Comparison of ENCODE assay signal across 10 mouse cellular contexts in genomic region chr5:35722654-35723053, GRCm38 (mm10). TPM values are rescaled to one million over a fixed set of nuclear protein-coding genes. Genes with fewer than 3 reads are reported as not detected.
DNase-seq lines count a peak whose midpoint lies in the region; ATAC-seq and TF ChIP-seq lines count a peak whose summit lies in the region.
"Had no signal": no experiment of that assay in that cellular context is flagged by ENCODE, and none has a peak within 500 bp of the region (broad histone marks: within the 10 kb centered on the region; RNA-seq: fewer than 3 reads in every experiment).

No protein-coding gene starts in this region.

- 28% methylated on average over 2 of the region's 2 CpGs for WGBS in kidney, embryonic 15.5 days
- WGBS in heart, embryonic 15.5 days = 16% methylated on average over 2 of the region's 2 CpGs
- 40% methylated on average over 2 of the region's 2 CpGs for WGBS in lung, postnatal 0 days

- H3K4me2 ChIP-seq in kidney, embryonic 15.5 days = no peak overlapping the region
- no peak overlapping the region for H3K4me2 ChIP-seq in heart, embryonic 15.5 days
- H3K4me2 ChIP-seq in lung, postnatal 0 days (replicated peaks; ENCODE audit: low read depth, low read length) = no peak overlapping the region

- no peak for ATAC-seq in kidney, embryonic 15.5 days (replicated peaks; ENCODE audit: low FRiP score)
- peak; percentile 34; the same call in 1 of the 2 replicates for ATAC-seq in heart, embryonic 15.5 days (replicated peaks; ENCODE audit: insufficient number of reproducible peaks, insufficient read depth, low FRiP score, low read depth)
- peak; percentile 81 for ATAC-seq in lung, postnatal 0 days
- ATAC-seq: hindbrain, postnatal 0 days had no signal

- H3K9ac ChIP-seq in kidney, embryonic 15.5 days = no peak overlapping the region
- H3K9ac ChIP-seq in heart, embryonic 15.5 days = 0 out of 2 replicates have a peak overlapping the region, but pooled peaks have one; percentile 18
- H3K9ac ChIP-seq in lung, postnatal 0 days (replicated peaks; ENCODE audit: low read depth) = no peak overlapping the region

- no peak; the same call in 1 of the 2 replicates for TF ChIP-seq EP300 in lung, postnatal 0 days (IDR thresholded peaks at IDR 0.05)

- no peaks in the 10 kb centered on the region for H3K27me3 ChIP-seq in kidney, embryonic 15.5 days
- H3K27me3 ChIP-seq in heart, embryonic 15.5 days = no peaks in the 10 kb centered on the region
- H3K27me3 ChIP-seq in lung, postnatal 0 days (replicated peaks; ENCODE audit: insufficient read depth, low read length) = no peaks in the 10 kb centered on the region

- no peaks in the 10 kb centered on the region for H3K36me3 ChIP-seq in kidney, embryonic 15.5 days
- no peaks in the 10 kb centered on the region for H3K36me3 ChIP-seq in heart, embryonic 15.5 days
- H3K36me3 ChIP-seq in lung, postnatal 0 days (ENCODE audit: insufficient read depth, low read length) = peaks cover 19% of the 10 kb centered on the region

- H3K4me1 ChIP-seq in kidney, embryonic 15.5 days = peaks cover 35% of the 10 kb centered on the region
- peaks cover 33% of the 10 kb centered on the region for H3K4me1 ChIP-seq in heart, embryonic 15.5 days (replicated peaks)
- H3K4me1 ChIP-seq in lung, postnatal 0 days (ENCODE audit: insufficient read depth, low read depth, low read length) = no peaks in the 10 kb centered on the region

- no peak for DNase-seq in kidney, adult 9 months
- peak; percentile 84 for DNase-seq in ES-CJ7 (ENCODE audit: low read depth, low spot score)
- peak; percentile 46 for DNase-seq in lung, postnatal 0 days (ENCODE audit: low spot score)
- no peak for DNase-seq in right cerebral cortex, postnatal 14 days
- no peak for DNase-seq in embryo, embryonic 10.5 days (ENCODE audit: low spot score)
- DNase-seq: adrenal gland, adult 2 months; gastrocnemius, postnatal 10 days had no signal

- H3K9me3 ChIP-seq in kidney, embryonic 15.5 days (replicated peaks) = no peaks in the 10 kb centered on the region
- no peaks in the 10 kb centered on the region for H3K9me3 ChIP-seq in heart, embryonic 15.5 days (replicated peaks)
- no peaks in the 10 kb centered on the region for H3K9me3 ChIP-seq in lung, postnatal 0 days (ENCODE audit: low read length)

- TF ChIP-seq CTCF in lung, postnatal 0 days (IDR thresholded peaks at IDR 0.05) = peak; percentile 32; the same call in 1 of the 2 replicates

- H3K27ac ChIP-seq in kidney, embryonic 15.5 days = peak overlapping the region; percentile 4; the same call in 1 of the 2 replicates
- peak overlapping the region; percentile 66 for H3K27ac ChIP-seq in heart, embryonic 15.5 days
- peak overlapping the region; percentile 47; the same call in 1 of the 2 replicates for H3K27ac ChIP-seq in lung, postnatal 0 days (ENCODE audit: low read length)
- H3K27ac ChIP-seq: hindbrain, postnatal 0 days had no signal

- H3K4me3 ChIP-seq in kidney, embryonic 15.5 days (replicated peaks) = no peak overlapping the region
- no peak overlapping the region for H3K4me3 ChIP-seq in heart, embryonic 15.5 days
- no peak overlapping the region for H3K4me3 ChIP-seq in lung, postnatal 0 days (ENCODE audit: low read depth, low read length)

RNA-seq across cellular contexts. Expression of gene Sh3tc1, which starts 17.1 kb away (rescaled TPM):
- polyA plus RNA-seq in kidney, embryonic 15.5 days (2015; fragmentation: Nextera tagmentation; extraction: Ambion mirVana) = 16.6 and 20.4 TPM in 2 replicates
- 8.6 and 10.9 TPM in 2 replicates for polyA plus RNA-seq in heart, embryonic 15.5 days (2015; fragmentation: Nextera tagmentation; extraction: Ambion mirVana)
- polyA plus RNA-seq in lung, postnatal 0 days (2015; fragmentation: Nextera tagmentation; extraction: Ambion mirVana) = 21.1 and 22.9 TPM in 2 replicates

RNA-seq across cellular contexts. Expression of gene Ablim2, which starts 35.0 kb away (rescaled TPM):
- polyA plus RNA-seq in kidney, embryonic 15.5 days (2015; fragmentation: Nextera tagmentation; extraction: Ambion mirVana) = 1.7 and 2.7 TPM in 2 replicates
- 4.3 and 5.3 TPM in 2 replicates for polyA plus RNA-seq in heart, embryonic 15.5 days (2015; fragmentation: Nextera tagmentation; extraction: Ambion mirVana)
- polyA plus RNA-seq in lung, postnatal 0 days (2015; fragmentation: Nextera tagmentation; extraction: Ambion mirVana) = 0.74 and 0.75 TPM in 2 replicates

RNA-seq across cellular contexts. Expression of gene Htra3, which starts 43.1 kb away (rescaled TPM):
- 16.1 and 16.4 TPM in 2 replicates for polyA plus RNA-seq in kidney, embryonic 15.5 days (2015; fragmentation: Nextera tagmentation; extraction: Ambion mirVana)
- 14.7 and 22.2 TPM in 2 replicates for polyA plus RNA-seq in heart, embryonic 15.5 days (2015; fragmentation: Nextera tagmentation; extraction: Ambion mirVana)
- polyA plus RNA-seq in lung, postnatal 0 days (2015; fragmentation: Nextera tagmentation; extraction: Ambion mirVana) = 35.7 and 40.5 TPM in 2 replicates

Comparison
In these comparisons a context has a peak if more than half of its experiments do, and no peak if none do; other contexts are left out.
1. H3K27ac ChIP-seq: peak in every context shown above with its lines; median percentile 66 in heart, embryonic 15.5 days; 47 in lung, postnatal 0 days; 4 in kidney, embryonic 15.5 days.
2. DNase-seq: peak in ES-CJ7 (single experiment) and lung, postnatal 0 days (single experiment); none in kidney, adult 9 months (single experiment), right cerebral cortex, postnatal 14 days (single experiment) and embryo, embryonic 10.5 days (single experiment).